Mouse (Mus musculus): Measurements from ENCODE around the gene Cck.
"Not testable (repeated sequence)": the region's sequence is repeated elsewhere in the genome, so short reads cannot be mapped to it uniquely, and the experiment has no call there.

The Cck gene

DNA sequence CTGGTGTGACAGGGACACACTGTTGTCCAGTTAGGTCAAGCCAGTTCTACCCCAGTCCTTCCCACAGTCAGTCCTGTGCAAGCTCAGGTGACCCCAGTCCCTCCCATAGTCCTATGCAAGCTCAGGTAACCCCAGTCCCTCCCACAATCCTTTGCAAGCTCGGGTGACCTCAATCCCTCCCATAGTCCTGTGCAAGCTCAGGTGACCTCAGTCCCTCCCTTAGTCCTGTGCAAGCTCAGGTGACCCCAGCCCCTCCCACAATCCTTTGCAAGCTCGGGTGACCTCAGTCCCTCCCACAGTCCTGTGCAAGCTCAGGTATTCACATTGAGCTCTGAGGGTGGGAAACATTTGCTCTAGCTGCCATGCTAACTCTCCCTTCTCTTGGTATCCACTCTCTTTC, 35.5 kb downstream of the Cck start:
- peak; percentile 68 for DNase-seq (ENCODE audit: low spot score)

DNA sequence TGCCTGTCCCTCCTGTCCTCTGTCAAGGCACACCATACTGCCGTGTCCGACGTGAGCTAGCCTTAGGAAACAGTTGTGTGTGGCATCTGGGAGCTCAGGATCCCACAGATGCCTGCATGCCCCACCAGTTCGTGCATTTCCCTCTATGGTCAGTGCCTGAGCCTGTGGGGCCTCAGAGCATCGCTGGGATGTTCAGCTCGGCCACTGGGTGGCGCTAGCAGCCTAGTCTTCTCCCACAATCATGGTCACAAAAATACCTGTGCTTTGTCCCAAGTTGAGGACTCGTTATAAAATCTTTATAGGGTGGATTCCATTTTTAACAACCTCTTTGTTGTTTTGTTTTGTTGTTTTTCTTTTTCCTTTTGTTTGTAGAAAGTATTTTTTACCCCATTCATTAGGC, 37.0 kb downstream of the Cck start:
- peak; percentile 18 for DNase-seq (ENCODE audit: low spot score)

DNA sequence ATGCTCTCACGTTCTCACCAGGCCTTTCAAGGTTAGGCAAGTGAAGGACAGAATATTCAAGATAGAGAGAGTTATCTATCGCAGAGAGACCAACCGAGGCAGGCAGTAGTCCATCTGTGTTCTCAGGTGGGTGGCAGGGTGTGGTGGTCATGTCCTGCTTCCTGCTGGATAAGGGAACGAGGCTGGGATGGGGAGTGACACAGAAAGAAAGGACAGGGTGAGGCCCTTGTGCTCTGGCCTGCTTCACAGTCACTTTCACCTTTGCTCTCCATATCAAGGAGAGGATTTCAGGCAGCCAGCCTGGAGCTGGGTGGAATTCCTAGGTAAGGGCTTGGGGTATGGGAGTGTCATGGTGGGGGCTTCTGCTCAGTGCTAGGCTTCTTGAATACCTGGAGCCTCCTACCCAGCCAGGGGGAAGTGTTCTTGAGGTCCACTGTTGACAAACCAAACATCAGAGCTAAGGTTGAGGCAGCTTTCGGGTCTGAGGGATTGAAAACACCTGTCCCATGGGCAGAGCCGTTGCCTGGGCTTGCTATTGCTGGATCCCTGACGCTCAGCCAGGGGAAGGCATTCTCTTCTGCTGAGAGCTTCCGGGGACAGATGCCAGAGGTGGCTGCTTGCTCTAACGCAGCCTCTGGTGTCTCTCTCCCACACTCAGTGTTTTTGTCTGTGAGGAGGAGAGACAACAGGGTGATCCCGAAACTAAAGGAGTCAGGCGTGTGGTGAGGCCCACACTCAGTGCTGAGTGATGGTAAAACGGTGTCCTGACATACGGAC, 38.6 kb downstream of the Cck start:
- no peak for DNase-seq (ENCODE audit: low spot score)

DNA sequence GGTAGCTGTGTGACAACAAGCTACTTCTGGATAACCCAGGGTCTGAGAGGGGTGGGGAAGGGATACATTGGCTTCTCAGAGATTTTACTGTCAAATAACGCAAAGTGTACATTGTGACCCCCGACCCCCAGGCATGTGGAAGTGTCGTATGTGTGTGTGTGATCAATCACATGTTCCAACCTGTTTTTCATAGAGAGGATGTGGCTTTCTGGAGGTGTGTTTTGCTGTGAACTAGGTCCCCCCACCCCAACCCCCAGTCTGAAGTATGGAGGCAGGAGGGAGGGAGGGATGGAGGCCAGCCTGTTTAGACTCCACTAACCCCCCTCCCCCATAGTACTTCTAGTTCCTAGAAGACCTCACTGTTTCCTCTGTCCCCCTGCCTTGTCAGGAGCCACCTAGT, 40.6 kb downstream of the Cck start:
- no peak for DNase-seq (ENCODE audit: low spot score)

DNA sequence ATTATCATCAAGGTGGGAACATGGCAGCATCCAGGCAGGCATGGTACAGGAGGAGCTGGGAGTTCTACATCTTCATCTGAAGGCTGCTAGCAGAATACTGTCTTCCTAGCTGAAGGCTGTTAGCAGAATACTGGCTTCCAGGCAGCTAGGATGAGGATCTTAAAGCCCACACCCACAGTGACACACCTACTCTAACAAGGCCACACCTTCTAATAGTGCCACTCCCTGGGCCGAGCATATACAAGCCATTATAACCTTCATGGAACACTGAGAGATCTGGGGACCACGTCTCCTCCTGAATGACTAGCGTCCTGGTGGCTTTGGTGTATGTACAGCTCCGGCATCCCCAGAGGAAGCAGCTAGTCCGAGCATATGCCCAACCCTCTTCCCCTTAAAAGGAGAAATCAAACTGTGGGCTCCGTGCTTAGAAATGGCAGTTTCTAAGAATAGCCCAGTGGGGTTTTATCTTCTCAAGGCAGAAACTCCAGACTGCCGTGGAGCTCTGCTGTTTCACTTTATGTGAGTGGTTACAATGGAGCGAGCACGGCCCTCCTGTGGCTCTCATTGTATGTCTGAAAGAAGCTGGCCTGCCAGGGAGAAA, 43.1 kb downstream of the Cck start:
- not testable (repeated sequence) for DNase-seq (ENCODE audit: low spot score)

DNA sequence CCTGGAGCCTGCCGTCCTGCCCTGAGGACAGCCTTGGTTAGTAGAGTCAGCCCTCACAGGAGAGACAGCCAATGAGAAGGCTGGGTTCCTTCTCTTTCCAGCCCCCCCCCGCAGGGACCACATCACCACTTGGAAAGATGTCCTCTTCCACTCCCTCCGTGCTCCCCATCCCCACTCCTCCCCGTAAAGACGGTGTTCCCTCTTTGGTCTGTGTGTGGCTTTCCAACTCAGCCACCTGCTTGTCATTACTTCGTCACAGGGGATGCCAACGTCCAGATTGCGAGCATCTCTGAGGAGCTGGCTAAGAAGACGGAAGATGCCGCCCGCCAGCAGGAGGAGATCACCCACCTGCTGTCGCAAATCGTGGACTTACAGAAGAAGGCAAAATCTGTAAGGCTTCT, 49.1 kb downstream of the Cck start:
- DNase-seq (ENCODE audit: low spot score), result no peak

DNA sequence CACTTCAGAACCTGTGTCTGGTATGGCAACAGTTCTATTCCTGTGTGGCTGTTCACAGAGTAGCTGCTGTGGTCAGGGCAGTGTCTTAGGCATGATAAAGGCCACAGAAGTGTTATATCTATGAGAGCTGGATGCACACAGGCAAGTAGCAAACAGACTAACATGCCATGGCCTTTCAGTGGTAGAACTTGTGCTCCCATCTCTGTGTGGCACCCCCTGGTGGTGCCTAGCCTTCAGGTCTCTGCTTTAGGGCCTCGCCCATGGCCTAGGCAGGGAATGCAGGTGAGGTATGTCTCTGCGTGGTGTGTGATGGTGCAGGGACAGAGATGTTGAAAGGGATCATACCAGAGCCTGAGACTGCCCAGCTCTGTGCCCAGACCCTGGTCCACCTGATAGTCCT, 50.1 kb downstream of the Cck start:
- no peak for DNase-seq (ENCODE audit: low spot score)

DNA sequence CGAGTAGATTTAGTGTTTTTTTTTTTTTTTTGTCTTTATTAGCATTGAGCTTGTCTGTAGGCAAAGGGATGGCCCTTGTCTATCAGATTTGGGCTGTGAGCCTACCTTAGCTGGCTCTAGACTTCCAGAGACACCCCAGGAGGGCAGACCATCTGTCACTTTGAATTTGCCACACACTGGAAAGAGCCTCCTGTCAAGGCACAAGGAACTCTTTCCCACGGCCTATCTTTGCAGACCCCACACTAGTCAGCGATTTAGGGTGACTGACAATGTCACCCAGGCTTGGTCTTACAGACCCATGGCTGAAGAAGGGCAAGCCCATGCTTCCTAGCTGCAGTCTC, 51.2 kb downstream of the Cck start:
- no peak for DNase-seq (ENCODE audit: low spot score)

DNA sequence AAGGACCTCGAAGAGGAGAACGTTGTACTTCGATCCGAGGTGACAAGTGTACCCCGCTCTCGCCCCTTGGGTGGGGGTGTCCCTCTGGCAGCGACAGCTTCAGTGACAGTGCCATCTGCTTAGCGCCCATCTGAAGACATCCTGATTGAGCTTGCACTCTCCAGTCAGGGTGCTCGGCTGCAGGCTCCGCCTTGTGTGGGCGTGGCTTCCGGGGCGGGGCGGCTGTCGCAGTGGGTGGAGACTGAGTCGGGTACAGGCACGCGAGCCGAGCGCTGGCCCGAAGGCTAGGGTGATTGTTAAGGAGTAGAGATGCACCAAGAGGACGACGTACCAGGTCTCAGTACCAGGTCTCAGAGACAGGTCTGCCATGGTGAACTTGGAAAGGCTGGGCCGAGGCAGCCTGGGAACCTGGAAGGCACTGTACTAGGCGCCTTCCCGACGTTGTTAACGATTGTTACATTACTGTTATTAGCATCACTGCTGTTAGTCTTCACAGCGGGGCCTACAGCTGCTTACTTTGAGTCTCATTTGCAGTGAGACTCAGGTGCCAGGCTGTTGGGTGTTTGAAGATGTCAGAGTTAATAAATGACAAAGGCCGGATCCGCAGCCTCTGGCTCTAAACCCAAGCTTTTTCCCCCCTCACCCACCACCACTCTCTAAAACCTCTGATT, 51.7 kb downstream of the Cck start:
- peak; percentile 34 for DNase-seq (ENCODE audit: low spot score)

DNA sequence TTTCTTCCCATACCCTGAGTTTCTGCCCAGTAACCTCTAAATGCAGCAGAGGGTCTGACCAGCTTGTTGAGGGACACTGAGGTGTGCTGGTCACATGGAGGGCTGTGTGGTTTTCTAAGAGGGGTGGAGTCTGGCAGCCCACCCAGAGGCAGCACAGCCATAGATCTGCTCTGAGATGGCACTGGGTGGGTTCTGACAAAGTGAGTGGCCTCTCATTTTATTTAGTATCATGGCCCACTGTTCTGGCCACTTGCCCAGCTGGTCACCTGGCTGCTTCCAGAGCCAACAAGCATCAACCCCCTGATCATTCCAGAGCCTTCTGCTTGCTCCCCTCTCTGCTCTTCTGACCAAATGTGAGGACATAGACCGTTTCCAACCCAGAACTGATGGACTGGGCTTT, 53.3 kb downstream of the Cck start:
- DNase-seq (ENCODE audit: low spot score), result no peak
